Mouse (Mus musculus): ENCODE data around the gene Rbfox3. TPM values are rescaled to one million over a fixed set of nuclear protein-coding genes. Genes with fewer than 3 reads are reported as not detected.

Rbfox3 gene
- polyA plus RNA-seq, 1 experiment from 2014 or later, result 56.3 TPM

- ATAC-seq, result peak; percentile 53
- 11% methylated on average over 21 of the region's 21 CpGs for WGBS
- Histone ChIP-seq H3K36me3 (ENCODE audit: control insufficient read depth, insufficient read depth) (no peaks in the 10 kb centered on the region), H3K27me3 (replicated peaks; ENCODE audit: control insufficient read depth, insufficient read depth, low read length) (no peaks in the 10 kb centered on the region), H3K4me1 (replicated peaks; ENCODE audit: control insufficient read depth, insufficient read depth, low read length) (peaks cover 25% of the 10 kb centered on the region), H3K9ac (replicated peaks; ENCODE audit: low read depth, low read length) (no peak overlapping the region), H3K4me3 (replicated peaks; ENCODE audit: low read length) (no peak overlapping the region), H3K4me2 (ENCODE audit: low read length) (no peak overlapping the region), H3K9me3 (ENCODE audit: control insufficient read depth, low read length) (no peaks in the 10 kb centered on the region), H3K27ac (ENCODE audit: low read length) (peak overlapping the region; percentile 21; the same call in 1 of the 2 replicates)
Observed at GRCm38 (mm10) chr11:118897114-118897841, 14.1 kb downstream of the Rbfox3 start.

GRCm38 (mm10) chr11:118896032-118896675 lies 15.2 kb downstream of the Rbfox3 start:
- Histone ChIP-seq H3K9me3 (ENCODE audit: control insufficient read depth, low read length) (no peaks in the 10 kb centered on the region), H3K4me3 (replicated peaks; ENCODE audit: low read length) (no peak overlapping the region), H3K4me2 (ENCODE audit: low read length) (no peak overlapping the region), H3K27me3 (replicated peaks; ENCODE audit: control insufficient read depth, insufficient read depth, low read length) (no peaks in the 10 kb centered on the region), H3K4me1 (replicated peaks; ENCODE audit: control insufficient read depth, insufficient read depth, low read length) (peaks cover 31% of the 10 kb centered on the region), H3K36me3 (ENCODE audit: control insufficient read depth, insufficient read depth) (no peaks in the 10 kb centered on the region), H3K27ac (ENCODE audit: low read length) (no peak overlapping the region), H3K9ac (replicated peaks; ENCODE audit: low read depth, low read length) (0 out of 2 replicates have a peak overlapping the region, but pooled peaks have one; percentile 5)
- ATAC-seq, result no peak
- 34% methylated on average over 16 of the region's 16 CpGs for WGBS

GRCm38 (mm10) chr11:118894835-118895234 lies 16.6 kb downstream of the Rbfox3 start:
- Histone ChIP-seq H3K27ac (ENCODE audit: low read length) (no peak overlapping the region), H3K9ac (replicated peaks; ENCODE audit: low read depth, low read length) (no peak overlapping the region), H3K4me2 (ENCODE audit: low read length) (no peak overlapping the region), H3K4me3 (replicated peaks; ENCODE audit: low read length) (no peak overlapping the region), H3K4me1 (replicated peaks; ENCODE audit: control insufficient read depth, insufficient read depth, low read length) (peaks cover 37% of the 10 kb centered on the region), H3K36me3 (ENCODE audit: control insufficient read depth, insufficient read depth) (no peaks in the 10 kb centered on the region), H3K9me3 (ENCODE audit: control insufficient read depth, low read length) (no peaks in the 10 kb centered on the region), H3K27me3 (replicated peaks; ENCODE audit: control insufficient read depth, insufficient read depth, low read length) (no peaks in the 10 kb centered on the region)
- ATAC-seq, result no peak
- 80% methylated on average over 5 of the region's 5 CpGs for WGBS

- Histone ChIP-seq H3K4me2 (ENCODE audit: low read length) (no peak overlapping the region), H3K4me3 (replicated peaks; ENCODE audit: low read length) (no peak overlapping the region), H3K27ac (ENCODE audit: low read length) (no peak overlapping the region), H3K9me3 (ENCODE audit: control insufficient read depth, low read length) (no peaks in the 10 kb centered on the region), H3K36me3 (ENCODE audit: control insufficient read depth, insufficient read depth) (no peaks in the 10 kb centered on the region), H3K9ac (replicated peaks; ENCODE audit: low read depth, low read length) (no peak overlapping the region), H3K4me1 (replicated peaks; ENCODE audit: control insufficient read depth, insufficient read depth, low read length) (peaks cover 37% of the 10 kb centered on the region), H3K27me3 (replicated peaks; ENCODE audit: control insufficient read depth, insufficient read depth, low read length) (no peaks in the 10 kb centered on the region)
- 80% methylated on average over 4 of the region's 4 CpGs for WGBS
- ATAC-seq, result no peak
Observed at GRCm38 (mm10) chr11:118894196-118894595, 17.2 kb downstream of the Rbfox3 start.

GRCm38 (mm10) chr11:118892876-118893275 lies 18.5 kb downstream of the Rbfox3 start:
- WGBS, result 89% methylated on average over 5 of the region's 5 CpGs
- H3K36me3 ChIP-seq (ENCODE audit: control insufficient read depth, insufficient read depth), result no peaks in the 10 kb centered on the region

GRCm38 (mm10) chr11:118891516-118891915 lies 19.9 kb downstream of the Rbfox3 start:
- Histone ChIP-seq H3K9ac (replicated peaks; ENCODE audit: low read depth, low read length) (no peak overlapping the region), H3K9me3 (ENCODE audit: control insufficient read depth, low read length) (no peaks in the 10 kb centered on the region), H3K4me3 (replicated peaks; ENCODE audit: low read length) (no peak overlapping the region), H3K27ac (ENCODE audit: low read length) (peak overlapping the region; percentile 37), H3K4me2 (ENCODE audit: low read length) (no peak overlapping the region), H3K27me3 (replicated peaks; ENCODE audit: control insufficient read depth, insufficient read depth, low read length) (no peaks in the 10 kb centered on the region), H3K36me3 (ENCODE audit: control insufficient read depth, insufficient read depth) (no peaks in the 10 kb centered on the region), H3K4me1 (replicated peaks; ENCODE audit: control insufficient read depth, insufficient read depth, low read length) (peaks cover 20% of the 10 kb centered on the region)
- 80% methylated on average over 15 of the region's 15 CpGs for WGBS
- ATAC-seq, result no peak

More at GRCm38 (mm10) chr11:118892876-118893275, 18.5 kb downstream of the Rbfox3 start:
- Histone ChIP-seq H3K27me3 (replicated peaks; ENCODE audit: control insufficient read depth, insufficient read depth, low read length) (no peaks in the 10 kb centered on the region), H3K9me3 (ENCODE audit: control insufficient read depth, low read length) (no peaks in the 10 kb centered on the region), H3K27ac (ENCODE audit: low read length) (no peak overlapping the region), H3K9ac (replicated peaks; ENCODE audit: low read depth, low read length) (no peak overlapping the region), H3K4me3 (replicated peaks; ENCODE audit: low read length) (no peak overlapping the region), H3K4me2 (ENCODE audit: low read length) (no peak overlapping the region), H3K4me1 (replicated peaks; ENCODE audit: control insufficient read depth, insufficient read depth, low read length) (peaks cover 31% of the 10 kb centered on the region)
- ATAC-seq, result no peak

GRCm38 (mm10) chr11:118890992-118891398 lies 20.4 kb downstream of the Rbfox3 start:
- ATAC-seq, result no peak
- H3K4me2 ChIP-seq (ENCODE audit: low read length), result no peak overlapping the region
- H3K9me3 ChIP-seq (ENCODE audit: control insufficient read depth, low read length), result no peaks in the 10 kb centered on the region
- H3K27ac ChIP-seq (ENCODE audit: low read length), result peak overlapping the region; percentile 37
- no peak overlapping the region for H3K9ac ChIP-seq (replicated peaks; ENCODE audit: low read depth, low read length)
- no peaks in the 10 kb centered on the region for H3K27me3 ChIP-seq (replicated peaks; ENCODE audit: control insufficient read depth, insufficient read depth, low read length)
- no peak overlapping the region for H3K4me3 ChIP-seq (replicated peaks; ENCODE audit: low read length)
- no peaks in the 10 kb centered on the region for H3K36me3 ChIP-seq (ENCODE audit: control insufficient read depth, insufficient read depth)
- WGBS, result 34% methylated on average over 16 of the region's 16 CpGs
- H3K4me1 ChIP-seq (replicated peaks; ENCODE audit: control insufficient read depth, insufficient read depth, low read length), result peaks cover 15% of the 10 kb centered on the region

- H3K9me3 ChIP-seq (ENCODE audit: control insufficient read depth, low read length), result no peaks in the 10 kb centered on the region
- no peak overlapping the region for H3K4me3 ChIP-seq (replicated peaks; ENCODE audit: low read length)
- H3K9ac ChIP-seq (replicated peaks; ENCODE audit: low read depth, low read length), result no peak overlapping the region
- no peak overlapping the region for H3K27ac ChIP-seq (ENCODE audit: low read length)
- no peaks in the 10 kb centered on the region for H3K36me3 ChIP-seq (ENCODE audit: control insufficient read depth, insufficient read depth)
- no peaks in the 10 kb centered on the region for H3K27me3 ChIP-seq (replicated peaks; ENCODE audit: control insufficient read depth, insufficient read depth, low read length)
- no peak overlapping the region for H3K4me2 ChIP-seq (ENCODE audit: low read length)
- ATAC-seq, result no peak
- WGBS, result 64% methylated on average over 5 of the region's 5 CpGs
- H3K4me1 ChIP-seq (replicated peaks; ENCODE audit: control insufficient read depth, insufficient read depth, low read length), result peaks cover 12% of the 10 kb centered on the region
Observed at GRCm38 (mm10) chr11:118890474-118890873, 20.9 kb downstream of the Rbfox3 start.

- H3K9me3 ChIP-seq (ENCODE audit: control insufficient read depth, low read length), result no peaks in the 10 kb centered on the region
- 81% methylated on average over 4 of the region's 4 CpGs for WGBS
- no peaks in the 10 kb centered on the region for H3K27me3 ChIP-seq (replicated peaks; ENCODE audit: control insufficient read depth, insufficient read depth, low read length)
- H3K9ac ChIP-seq (replicated peaks; ENCODE audit: low read depth, low read length), result no peak overlapping the region
- H3K4me3 ChIP-seq (replicated peaks; ENCODE audit: low read length), result no peak overlapping the region
- H3K27ac ChIP-seq (ENCODE audit: low read length), result no peak overlapping the region
- H3K4me1 ChIP-seq (replicated peaks; ENCODE audit: control insufficient read depth, insufficient read depth, low read length), result peaks cover 12% of the 10 kb centered on the region
- H3K36me3 ChIP-seq (ENCODE audit: control insufficient read depth, insufficient read depth), result no peaks in the 10 kb centered on the region
- no peak overlapping the region for H3K4me2 ChIP-seq (ENCODE audit: low read length)
- no peak for ATAC-seq
Observed at GRCm38 (mm10) chr11:118889500-118889899, 21.9 kb downstream of the Rbfox3 start.
